Mouse (Mus musculus) layer of hippocampus, adult 9-11 months (tissue): Measurements from ENCODE around the gene Rpl13a.
"Not testable (repeated sequence)": the region's sequence is repeated elsewhere in the genome, so short reads cannot be mapped to it uniquely, and the experiment has no call there.

Source experiments
- DNase-seq: peaks from one replicate; pipeline ENCODE4 v3.0.0; 2022

Rpl13a gene

DNA sequence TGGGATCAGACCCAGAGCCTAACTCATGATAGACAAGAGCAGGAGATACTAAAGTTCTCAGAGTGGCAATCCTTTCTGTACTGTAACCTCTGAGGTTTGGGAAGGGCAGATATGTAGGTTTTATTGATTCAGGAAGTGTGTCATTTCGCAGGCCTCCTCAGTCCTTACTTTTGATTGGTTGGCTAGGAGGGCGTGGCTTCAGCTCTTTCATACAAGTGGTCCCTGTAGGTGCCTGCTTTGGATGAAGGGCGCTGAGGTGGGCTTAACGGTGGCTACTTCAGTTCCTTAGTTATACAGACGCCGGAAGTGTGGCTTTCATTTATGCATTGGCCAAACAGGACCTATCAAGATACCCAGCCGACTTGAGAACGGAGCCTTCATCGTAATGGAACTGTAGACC lies 27.0 kb upstream of the Rpl13a start:
- no peak for DNase-seq

DNA sequence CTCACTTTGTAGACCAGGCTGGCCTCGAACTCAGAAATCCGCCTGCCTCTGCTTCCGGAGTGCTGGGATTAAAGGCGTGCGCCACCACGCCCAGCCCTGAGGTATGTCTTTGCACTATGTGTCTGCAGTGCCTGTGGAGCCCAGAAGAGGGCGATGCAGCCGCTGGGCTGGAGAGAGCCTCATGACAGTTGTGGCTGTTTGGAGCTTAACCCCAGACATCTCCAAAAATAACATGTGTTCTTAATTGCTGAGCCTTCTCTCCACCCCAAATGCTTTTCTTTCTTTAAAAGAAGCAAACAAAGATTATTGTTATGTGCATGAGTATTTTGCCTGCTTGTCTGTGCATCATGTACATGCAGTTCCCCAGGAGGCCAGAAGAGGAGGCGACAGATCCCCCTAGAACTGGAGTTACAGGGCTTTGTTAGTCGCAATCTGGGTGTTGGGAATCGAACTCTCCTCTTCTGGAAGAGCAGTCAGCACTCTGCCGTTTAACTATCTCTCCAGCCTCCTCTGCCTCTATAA lies 26.5 kb upstream of the Rpl13a start:
- DNase-seq = peak; percentile 66

- DNase-seq = peak; percentile 97
These were observed 25.8 kb upstream of the Rpl13a start, which contains the start of the genes Pih1d1 and Aldh16a1 for GRCm38 (mm10) chr7:45154096-45154992. Gene Pih1d1, plus strand, starts transcription at chr7:45154303. Gene Aldh16a1, minus strand, starts transcription at chr7:45154584.

- no peak for DNase-seq
These were observed 25.0 kb upstream of the Rpl13a start for GRCm38 (mm10) chr7:45153586-45153985.

DNA sequence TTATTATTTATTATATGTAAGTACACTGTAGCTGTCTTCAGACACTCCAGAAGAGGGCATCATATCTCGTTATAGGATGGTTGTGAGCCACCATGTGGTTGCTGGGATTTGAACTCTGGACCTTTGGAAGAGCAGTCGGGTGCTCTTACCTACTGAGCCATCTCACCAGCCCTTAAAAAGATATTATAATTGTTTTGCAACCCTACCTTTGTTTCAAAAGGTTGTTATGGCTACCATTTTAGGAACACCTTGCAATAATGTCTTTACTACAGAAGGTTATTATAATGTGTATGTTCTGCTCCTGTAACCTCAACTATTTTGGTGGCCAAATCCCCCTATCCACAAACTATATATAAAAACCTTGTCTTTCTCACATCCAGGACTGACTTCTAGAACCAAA lies 24.5 kb upstream of the Rpl13a start:
- DNase-seq = not testable (repeated sequence)

DNA sequence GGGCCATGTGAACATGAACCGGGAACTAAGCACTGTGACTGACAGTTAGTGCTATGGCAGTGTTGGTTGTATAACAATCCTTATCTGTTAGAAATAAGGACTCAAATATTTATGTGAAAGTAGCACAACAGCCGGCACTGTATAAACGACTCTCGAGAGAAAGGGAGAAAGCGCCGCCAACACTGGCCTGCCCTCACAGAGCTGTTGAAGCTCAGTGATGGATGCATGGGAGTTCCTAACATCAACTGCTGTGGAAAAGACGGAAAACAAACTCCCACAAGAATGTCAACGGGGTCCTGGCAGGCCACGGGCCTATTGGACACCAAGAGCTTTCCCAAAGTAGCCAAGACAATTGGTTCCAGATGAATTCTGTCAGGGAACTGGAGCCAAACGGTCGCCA lies 22.7 kb upstream of the Rpl13a start:
- no peak for DNase-seq

DNA sequence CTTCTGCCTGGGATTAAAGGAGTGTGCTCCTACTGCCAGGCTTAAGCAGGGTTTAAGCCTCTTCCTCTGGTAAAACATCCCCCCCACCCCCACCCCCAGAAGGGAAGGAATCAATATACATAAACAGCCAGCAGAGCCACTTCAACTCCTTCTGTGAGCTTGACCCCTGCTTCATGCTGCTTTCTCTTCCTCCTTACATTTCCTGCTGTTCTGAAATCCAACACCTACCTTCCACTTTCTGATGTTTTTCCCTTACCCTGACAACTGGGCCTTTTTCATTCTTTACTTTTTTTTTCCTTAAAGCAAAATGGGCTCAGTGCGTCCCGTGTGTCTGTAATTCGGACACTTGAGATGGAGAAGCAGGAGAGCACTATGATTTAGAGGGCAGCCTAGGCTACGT lies 21.8 kb upstream of the Rpl13a start:
- no peak for DNase-seq

- no peak for DNase-seq
These were observed 21.0 kb upstream of the Rpl13a start for GRCm38 (mm10) chr7:45149545-45149944.

- no peak for DNase-seq
These were observed 20.1 kb upstream of the Rpl13a start for GRCm38 (mm10) chr7:45148534-45149098.

DNA sequence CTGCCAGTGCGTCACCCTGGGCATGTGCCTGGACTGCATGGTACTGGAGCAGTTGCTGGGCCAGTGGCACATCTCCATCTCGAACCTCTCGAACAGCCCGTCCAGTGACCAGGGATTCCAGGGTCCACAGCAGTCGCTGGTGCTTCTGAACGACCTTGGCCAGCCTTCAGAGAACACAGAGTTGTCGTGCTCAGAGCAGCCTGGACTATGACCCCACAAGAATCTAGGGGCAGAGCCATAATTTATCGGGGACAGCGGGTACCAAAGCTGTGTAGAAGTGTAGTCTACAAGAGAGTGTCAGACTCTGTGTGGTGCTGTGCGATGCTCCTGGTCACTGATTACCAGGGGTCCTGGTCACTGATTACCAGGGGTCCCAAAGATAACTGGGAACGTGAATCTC lies 19.3 kb upstream of the Rpl13a start:
- DNase-seq = no peak

- DNase-seq = no peak
These were observed 18.7 kb upstream of the Rpl13a start for GRCm38 (mm10) chr7:45147267-45147666.

DNA sequence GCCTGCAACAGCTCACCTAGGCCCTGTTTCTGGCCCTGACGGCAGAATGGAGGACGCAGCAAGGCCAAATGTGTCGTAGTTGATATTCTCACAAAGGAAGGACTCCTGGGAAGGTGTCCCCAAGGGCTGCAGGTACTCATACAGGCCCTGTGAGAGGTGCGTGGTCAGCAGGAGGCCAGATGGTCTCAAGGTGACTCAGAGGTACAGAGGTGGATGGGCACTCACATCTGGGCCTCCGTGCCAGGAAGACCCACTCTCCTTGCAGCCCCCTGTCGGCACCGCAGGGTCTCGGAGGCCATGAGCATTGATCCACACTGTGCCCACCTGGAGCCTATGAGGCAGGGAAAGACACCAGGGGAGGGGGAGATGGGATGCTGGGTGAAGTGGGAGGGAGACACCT lies 16.9 kb upstream of the Rpl13a start:
- DNase-seq = no peak

- DNase-seq = no peak
These were observed 16.0 kb upstream of the Rpl13a start for GRCm38 (mm10) chr7:45144368-45145174.

DNA sequence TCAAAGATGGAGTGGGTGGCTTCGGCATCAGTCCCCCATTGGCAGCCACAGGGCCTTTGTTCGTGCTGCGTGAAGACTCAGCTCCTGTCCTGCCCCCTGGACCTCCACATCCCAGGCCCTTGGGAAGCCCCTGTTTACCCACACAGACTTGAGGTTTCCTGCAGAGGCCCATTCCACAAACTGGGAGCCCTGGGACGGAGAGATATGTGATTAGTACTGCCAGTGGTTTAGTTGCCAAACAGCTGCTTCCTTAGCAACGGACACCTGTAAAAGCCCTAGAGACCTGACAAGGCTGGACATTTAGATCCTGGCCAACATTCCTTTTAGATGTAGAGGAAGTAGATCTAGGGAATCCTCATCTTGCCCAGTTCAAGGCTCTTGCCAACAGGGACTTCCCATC lies 13.4 kb upstream of the Rpl13a start:
- no peak for DNase-seq

- DNase-seq = no peak
These were observed 12.8 kb upstream of the Rpl13a start for GRCm38 (mm10) chr7:45141319-45141718.

DNA sequence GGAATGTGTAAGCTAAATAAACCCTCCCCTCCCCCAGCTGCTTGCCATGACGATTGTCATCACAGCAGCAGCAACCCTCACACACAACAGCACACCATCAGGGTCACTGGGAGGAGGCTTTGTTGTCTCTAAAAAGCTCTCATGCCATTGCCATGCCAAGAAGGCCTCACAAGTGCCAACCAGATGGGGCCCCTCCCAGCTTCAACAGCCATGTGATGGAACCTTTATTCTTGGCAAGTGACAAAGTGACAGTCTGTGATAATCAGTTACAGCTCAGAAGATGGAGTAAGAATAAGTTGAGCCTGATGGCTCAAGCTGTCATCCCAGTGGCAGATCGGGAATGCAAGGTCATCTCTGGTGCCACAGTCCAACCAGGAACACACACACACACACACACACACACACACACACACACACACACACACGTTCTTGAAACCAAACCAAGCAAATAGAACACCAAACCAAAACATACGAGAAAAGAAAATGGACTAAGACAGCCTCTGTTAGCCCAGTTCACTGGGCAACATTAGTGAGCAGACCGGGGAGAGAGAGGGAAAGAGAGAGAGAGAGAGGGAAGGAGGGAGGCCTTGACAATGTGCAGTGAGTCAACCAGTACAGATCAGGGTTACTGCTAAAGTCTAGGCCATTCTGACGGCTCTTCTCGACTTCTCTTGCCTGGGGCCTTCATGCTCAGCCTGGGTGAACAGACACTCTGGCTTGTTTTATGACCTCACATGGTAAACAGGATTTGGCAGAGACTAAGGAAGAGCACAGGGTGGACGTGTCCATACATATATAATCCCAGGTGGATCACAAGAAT lies 11.6 kb upstream of the Rpl13a start:
- no peak for DNase-seq

- DNase-seq = no peak
These were observed 9.8 kb upstream of the Rpl13a start for GRCm38 (mm10) chr7:45138403-45138802.

DNA sequence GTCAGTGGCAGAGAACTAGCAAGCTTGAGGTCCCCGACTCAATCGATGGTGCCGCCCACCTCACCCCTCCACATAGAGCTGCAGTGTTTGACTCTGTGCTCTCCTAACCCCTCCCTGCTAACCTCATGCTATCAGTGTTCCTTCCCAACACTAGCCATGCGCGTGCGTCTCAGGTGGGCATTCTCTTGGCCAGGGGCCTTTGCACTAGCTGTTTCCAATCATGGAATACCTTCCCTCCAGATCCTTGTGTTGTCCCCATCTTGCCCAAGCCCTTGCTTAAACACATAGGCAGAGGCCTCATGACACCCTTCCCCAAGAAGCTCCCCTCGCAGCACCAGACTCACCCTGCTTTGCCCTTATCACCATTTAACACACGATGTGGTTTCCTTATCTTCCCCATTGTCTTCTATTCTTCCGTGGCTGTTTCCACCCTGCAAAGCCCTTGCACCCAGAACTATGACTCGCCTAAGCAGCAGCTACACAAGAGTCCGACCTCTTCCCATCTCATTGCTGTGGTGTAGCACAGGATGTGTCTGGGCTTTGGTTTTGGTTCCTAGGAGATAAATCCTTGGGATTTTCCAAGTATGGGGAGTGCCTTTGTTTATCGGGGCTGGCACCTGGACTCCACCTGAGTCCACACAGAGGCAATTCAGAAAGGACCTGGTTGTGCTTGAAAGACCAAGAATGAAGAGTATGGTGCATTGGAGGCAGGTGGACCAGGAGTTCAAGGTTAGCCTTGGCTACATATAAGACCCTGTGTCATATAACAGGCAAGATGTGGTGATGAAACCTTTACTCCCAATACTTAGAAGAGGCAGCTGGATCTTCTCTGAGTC lies 8.8 kb upstream of the Rpl13a start:
- no peak for DNase-seq

- peak; percentile 90 for DNase-seq
These were observed 7.5 kb upstream of the Rpl13a start, which contains the start of the genes Gm45713 and Flt3l for GRCm38 (mm10) chr7:45135993-45136567. Gene Gm45713, minus strand, starts transcription at chr7:45136231. Gene Flt3l, minus strand, starts transcription at chr7:45136432.

DNA sequence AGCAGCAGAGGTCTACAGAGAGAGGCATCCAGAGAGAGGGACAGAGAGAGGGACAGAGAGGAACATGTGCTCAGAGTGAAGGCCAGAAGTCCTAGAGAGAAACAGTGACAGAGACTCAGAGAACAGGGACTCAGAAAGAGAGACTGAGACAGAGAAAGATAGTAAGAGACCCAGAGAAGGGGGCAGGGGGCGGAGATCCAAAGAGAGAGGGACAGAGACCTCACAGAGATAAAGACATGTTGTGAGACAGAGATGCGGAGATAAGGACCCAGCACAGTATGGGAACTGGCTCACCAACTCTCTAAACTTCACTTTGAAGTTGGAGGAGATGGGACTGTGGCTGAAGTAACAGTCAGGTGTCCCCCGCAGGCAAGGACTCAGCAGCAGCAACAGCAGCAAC lies 6.8 kb upstream of the Rpl13a start:
- DNase-seq = no peak

DNA sequence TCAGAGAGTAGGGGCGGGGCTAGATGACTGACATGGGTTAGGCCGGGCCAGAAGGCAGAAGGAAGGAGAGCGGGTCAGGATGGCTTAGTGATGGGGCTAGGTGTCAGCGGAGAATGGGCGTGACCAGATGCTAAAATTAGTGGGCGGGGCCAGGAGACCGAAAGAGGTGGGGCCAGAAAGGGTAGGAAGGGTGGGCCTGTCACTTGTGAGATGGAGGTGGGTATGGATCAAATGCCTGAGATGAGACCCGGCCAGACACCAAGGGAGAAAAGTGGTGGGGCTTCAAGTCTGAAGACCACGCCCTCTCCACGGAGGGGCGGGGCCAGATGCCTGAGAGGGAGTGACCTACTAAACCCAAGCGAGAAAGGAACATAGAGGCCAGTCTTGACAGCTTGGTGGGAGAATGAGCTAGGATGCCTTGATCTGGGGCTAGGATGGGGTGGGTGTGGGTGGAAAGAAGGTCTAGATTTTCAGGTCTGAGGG lies 6.0 kb upstream of the Rpl13a start:
- DNase-seq = no peak
